Mouse (Mus musculus) neural tube, embryonic 10.5 days (tissue): ENCODE data around the gene Abcg4.

ENCODE experiments used
- DNase-seq: peaks from one replicate; pipeline ENCODE4 v3.0.0-alpha.2; 2017; ENCODE audit warnings: low spot score; ENCODE audit errors: extremely low spot score

The Abcg4 gene

GRCm38 (mm10) chr9:44286256-44286850 is 2.1 kb downstream of the Abcg4 start:
- DNase-seq: no peak

GRCm38 (mm10) chr9:44283183-44283582 is 5.2 kb downstream of the Abcg4 start:
- no peak for DNase-seq

- no peak for DNase-seq
Observed at GRCm38 (mm10) chr9:44269973-44270372, 18.4 kb downstream of the Abcg4 start.

GRCm38 (mm10) chr9:44269077-44269476 is 19.3 kb downstream of the Abcg4 start:
- no peak for DNase-seq

GRCm38 (mm10) chr9:44268432-44268831 is 20.0 kb downstream of the Abcg4 start, which contains the start of gene Nlrx1:
TSS of gene Nlrx1 (minus strand) at chr9:44268599.
- DNase-seq: no peak

- DNase-seq: peak; percentile 72
Observed at GRCm38 (mm10) chr9:44268027-44268360, 20.4 kb downstream of the Abcg4 start.

GRCm38 (mm10) chr9:44267319-44268026 is 20.9 kb downstream of the Abcg4 start:
- DNase-seq: peak; percentile 30

GRCm38 (mm10) chr9:44266478-44267226 is 21.8 kb downstream of the Abcg4 start:
- no peak for DNase-seq

- no peak for DNase-seq
Observed at GRCm38 (mm10) chr9:44261388-44261787, 27.0 kb downstream of the Abcg4 start.

- DNase-seq: no peak
Observed at GRCm38 (mm10) chr9:44259014-44259413, 29.4 kb downstream of the Abcg4 start.

- DNase-seq: no peak
Observed at GRCm38 (mm10) chr9:44256213-44256612, 32.2 kb downstream of the Abcg4 start.

- no peak for DNase-seq
Observed at GRCm38 (mm10) chr9:44255136-44255521, 33.3 kb downstream of the Abcg4 start.

- no peak for DNase-seq
Observed at GRCm38 (mm10) chr9:44254508-44255135, 33.8 kb downstream of the Abcg4 start.

GRCm38 (mm10) chr9:44253441-44253840 is 35.0 kb downstream of the Abcg4 start:
- no peak for DNase-seq

- DNase-seq: no peak
Observed at GRCm38 (mm10) chr9:44251314-44251713, 37.1 kb downstream of the Abcg4 start, which contains the start of gene Pdzd3. TSS of gene Pdzd3 (minus strand) at chr9:44251471.

GRCm38 (mm10) chr9:44250445-44250844 is 38.0 kb downstream of the Abcg4 start:
- no peak for DNase-seq

- peak; percentile 38 for DNase-seq
Observed at GRCm38 (mm10) chr9:44249181-44250146, 39.0 kb downstream of the Abcg4 start.

- DNase-seq: no peak
Observed at GRCm38 (mm10) chr9:44247907-44248306, 40.5 kb downstream of the Abcg4 start.

- DNase-seq: no peak
Observed at GRCm38 (mm10) chr9:44243621-44244020, 44.8 kb downstream of the Abcg4 start.

- no peak for DNase-seq
Observed at GRCm38 (mm10) chr9:44241418-44241817, 47.0 kb downstream of the Abcg4 start.

GRCm38 (mm10) chr9:44240911-44241310 is 47.5 kb downstream of the Abcg4 start:
- DNase-seq: no peak
